Mouse (Mus musculus) ES-E14 (cell line): ENCODE data around the gene Exosc6.

ENCODE experiments used
- HCFC1 ChIP-seq: IDR thresholded peaks from 2 replicates; pipeline ENCODE4 v1.6.1; 2012; ENCODE audit warnings: low read length, inconsistent platforms, borderline replicate concordance; ENCODE audit not compliant: insufficient read depth
- MAFK ChIP-seq: IDR thresholded peaks from 2 replicates; pipeline ENCODE4 v1.6.1; 2014; ENCODE audit warnings: mild to moderate bottlenecking, low read depth, low read length, inconsistent platforms; ENCODE audit not compliant: insufficient read depth
- ZNF384 ChIP-seq: IDR thresholded peaks from 2 replicates; pipeline ENCODE4 v1.6.1; 2012; ENCODE audit warnings: low read depth, low read length, inconsistent platforms

DNA sequence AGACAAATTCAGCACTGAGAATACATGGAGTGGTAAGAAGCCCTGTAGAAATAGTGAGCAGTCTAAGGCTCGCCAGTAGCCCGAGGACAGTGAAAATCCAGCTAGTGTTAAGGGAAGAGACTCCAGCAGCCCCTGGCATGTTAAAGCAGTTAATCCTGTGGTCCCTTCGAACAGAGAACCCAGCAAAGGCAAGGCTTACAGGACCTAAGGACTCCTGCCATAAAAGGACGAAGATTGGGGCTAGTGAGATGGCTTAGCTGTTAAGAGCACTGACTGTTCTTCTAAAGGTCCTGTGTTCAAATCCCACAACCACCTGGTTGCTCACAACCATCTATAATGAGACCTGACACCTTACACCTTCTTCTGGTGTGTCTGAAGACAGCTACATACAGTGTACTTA is 10.2 kb downstream of the Exosc6 start:
- no peak for TF ChIP-seq MAFK
- TF ChIP-seq ZNF384 = no peak
- TF ChIP-seq HCFC1 = no peak
